Mouse (Mus musculus): ENCODE data around the gene Chl1. TPM values are rescaled to one million over a fixed set of nuclear protein-coding genes. Genes with fewer than 3 reads are reported as not detected.

Chl1 gene
- 3.1 and 3.6 TPM in 2 replicates for polyA plus RNA-seq (2012; rRNA removed)

DNA sequence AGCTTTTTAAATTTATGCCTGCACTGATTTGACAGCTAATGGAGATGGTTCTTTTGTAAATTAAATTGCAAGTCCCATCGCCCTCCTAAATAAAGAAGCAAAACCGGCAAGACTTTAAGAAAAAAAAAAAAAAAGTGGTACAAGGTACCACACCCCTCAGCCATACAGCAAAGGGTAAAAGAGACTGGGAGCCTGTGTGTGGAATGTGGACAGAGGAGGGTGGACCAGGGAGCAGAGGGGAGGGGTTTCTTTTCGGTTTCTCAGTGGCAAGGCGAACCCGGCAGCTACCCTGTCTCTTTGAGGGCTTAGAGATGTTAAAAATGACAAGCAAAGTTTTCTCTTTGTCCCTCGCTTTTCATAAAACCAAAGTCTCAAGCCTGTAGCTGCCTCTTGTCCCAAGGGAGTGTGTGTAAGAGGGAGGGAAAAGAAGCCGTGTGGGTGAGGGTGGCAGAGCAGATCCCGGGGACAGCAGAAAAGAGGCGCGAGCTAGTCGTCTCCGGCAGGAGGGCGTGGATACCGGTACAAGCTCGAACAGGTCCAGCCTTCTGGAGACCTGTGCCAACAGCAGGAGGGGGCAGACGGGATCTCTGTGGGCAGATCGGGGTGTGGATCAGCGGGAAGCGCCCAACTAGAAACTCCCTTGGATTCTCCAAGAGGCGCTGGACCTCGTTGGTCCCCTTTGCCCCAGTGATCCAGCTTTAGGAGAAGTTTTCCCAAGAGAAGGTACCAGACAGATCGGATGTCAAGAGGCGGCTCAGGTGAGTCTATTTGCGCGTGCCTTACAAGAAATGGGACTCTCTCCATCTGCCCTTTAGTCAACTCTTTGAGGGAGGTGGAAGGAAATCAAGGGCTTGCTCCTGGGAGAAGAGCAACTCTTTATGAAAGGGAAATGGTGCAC lies at the start of gene Chl1:
Gene Chl1 (plus strand): TSS at position 195 of the 898 bp plus-strand sequence.
- DNase-seq (ENCODE audit: low spot score): peak; percentile 27

GRCm38 (mm10) chr6:103465479-103466080 lies 44.8 kb upstream of the Chl1 start:
- DNase-seq (ENCODE audit: low spot score): no peak

DNA sequence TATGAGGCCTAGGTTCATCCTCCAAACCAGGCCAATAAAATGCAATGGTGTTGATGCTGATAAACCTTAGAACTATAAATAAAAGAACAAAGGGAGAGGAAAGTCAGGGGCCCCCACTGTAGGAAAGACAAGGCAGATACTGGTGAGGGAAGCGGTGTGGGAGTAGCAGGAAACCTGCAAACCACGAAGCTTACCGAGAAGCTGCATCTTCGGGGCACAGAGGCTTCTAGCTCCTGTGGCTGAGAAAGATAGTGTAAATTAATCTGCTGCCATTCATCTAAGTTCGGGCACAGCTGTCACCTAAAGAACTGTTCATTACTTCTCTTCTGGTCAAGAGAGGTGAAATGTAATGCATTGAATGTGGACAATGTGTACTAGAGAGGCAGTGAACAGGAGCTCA lies 37.1 kb upstream of the Chl1 start:
- no peak for DNase-seq (ENCODE audit: low spot score)

DNA sequence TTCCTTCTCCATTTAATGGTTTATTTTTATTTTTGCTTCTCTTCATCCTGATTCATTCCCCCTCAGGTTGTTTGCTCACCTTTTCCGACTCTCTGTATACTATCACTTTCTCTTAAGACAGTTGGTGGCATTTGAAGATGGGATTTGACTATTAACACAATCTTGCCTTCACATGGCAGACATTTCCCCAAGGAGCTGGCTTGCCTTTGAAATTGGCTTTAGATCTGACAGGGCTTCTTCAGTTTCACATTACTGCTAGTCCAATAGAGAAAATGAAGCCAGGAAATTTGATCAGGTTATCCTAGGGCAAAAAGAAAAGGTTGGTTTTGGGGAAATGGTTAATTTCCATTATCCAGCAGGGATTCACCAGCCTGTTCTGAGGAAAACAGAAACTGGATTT lies 23.2 kb upstream of the Chl1 start:
- DNase-seq (ENCODE audit: low spot score): no peak

DNA sequence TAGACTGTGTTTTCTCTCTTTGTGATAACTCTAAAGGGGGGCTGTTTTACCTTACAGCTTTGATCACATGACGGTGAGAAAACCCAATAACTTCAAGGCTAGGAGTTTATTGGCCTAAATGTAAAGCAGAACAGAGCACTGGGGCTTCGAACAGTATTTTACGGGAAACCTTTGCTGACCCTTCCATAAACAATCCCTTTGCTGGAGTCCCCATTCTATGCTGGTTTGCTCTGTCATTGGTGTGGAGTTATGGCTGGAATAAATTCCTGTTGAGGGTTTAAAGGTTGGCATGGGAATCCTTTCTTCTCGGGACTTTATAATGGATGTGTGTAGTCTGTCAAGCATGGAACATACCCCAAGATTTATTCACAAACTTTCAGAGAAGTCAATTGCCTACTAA lies 12.0 kb upstream of the Chl1 start:
- no peak for DNase-seq (ENCODE audit: low spot score)

DNA sequence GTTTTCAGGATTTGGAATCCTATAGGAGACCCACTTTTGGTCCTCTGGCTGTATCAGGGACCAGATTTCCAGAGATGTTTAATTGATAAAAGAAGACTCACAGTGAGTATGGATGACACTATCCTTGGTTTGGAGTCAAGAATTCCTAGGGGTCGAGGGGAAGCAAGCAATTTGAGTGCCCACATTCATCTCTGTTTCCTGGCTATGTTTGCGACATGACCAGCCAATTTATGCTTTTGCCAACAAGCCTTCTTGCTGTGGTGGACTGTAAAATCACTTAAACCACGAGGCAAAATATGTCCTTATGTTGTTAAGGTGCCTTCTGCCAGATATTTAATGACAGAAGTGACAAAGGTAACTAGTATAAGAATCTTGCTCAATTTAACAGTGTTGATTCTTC lies 6.3 kb upstream of the Chl1 start:
- no peak for DNase-seq (ENCODE audit: low spot score)

GRCm38 (mm10) chr6:103507751-103508575 lies 2.4 kb upstream of the Chl1 start:
- no peak for DNase-seq (ENCODE audit: low spot score)

DNA sequence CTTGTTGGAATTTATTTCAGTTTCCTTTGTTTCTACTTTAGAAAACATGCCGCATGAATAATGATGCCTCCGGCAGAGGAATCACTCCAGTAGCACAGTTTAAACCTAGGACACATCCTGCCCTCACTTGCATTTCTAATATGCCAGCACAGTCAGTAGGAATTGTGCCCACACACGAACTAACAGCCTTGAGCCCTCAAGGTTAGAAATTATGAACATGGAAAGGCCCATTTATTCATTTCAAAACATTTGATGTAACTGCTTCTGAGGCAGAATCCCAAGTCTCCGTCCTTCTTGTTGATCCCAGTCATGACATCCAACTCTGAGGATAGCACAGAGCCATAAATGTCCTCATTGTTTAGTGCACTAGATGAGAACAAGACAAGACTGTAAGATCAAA lies 790 bp upstream of the Chl1 start:
- DNase-seq (ENCODE audit: low spot score): no peak

GRCm38 (mm10) chr6:103511290-103511971 lies 1.0 kb downstream of the Chl1 start:
- DNase-seq (ENCODE audit: low spot score): no peak

GRCm38 (mm10) chr6:103511972-103512565 lies 1.7 kb downstream of the Chl1 start:
- no peak for DNase-seq (ENCODE audit: low spot score)

GRCm38 (mm10) chr6:103512911-103513321 lies 2.5 kb downstream of the Chl1 start:
- DNase-seq (ENCODE audit: low spot score): no peak

- no peak for DNase-seq (ENCODE audit: low spot score)
These were observed 3.3 kb downstream of the Chl1 start for GRCm38 (mm10) chr6:103513621-103514241.

DNA sequence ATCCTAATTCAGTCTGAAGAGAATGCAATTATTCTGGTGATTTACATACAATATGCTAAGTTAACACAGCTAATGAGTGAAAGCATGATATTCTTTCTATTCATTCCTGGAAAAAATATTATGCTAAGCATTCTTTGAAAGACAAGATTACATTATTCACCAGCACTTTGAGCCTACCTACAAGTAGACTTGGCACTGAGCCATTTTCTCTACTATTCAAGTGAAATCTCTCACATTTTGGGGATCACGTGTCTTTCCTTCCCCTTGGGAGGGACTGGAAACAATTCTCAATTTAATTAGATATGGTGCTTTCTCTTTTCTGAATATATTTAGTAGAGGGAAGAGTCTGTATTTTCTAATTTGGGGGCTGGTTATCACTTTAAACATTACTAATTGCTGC lies 4.0 kb downstream of the Chl1 start:
- DNase-seq (ENCODE audit: low spot score): no peak

- no peak for DNase-seq (ENCODE audit: low spot score)
These were observed 4.4 kb downstream of the Chl1 start for GRCm38 (mm10) chr6:103514756-103515155.

- no peak for DNase-seq (ENCODE audit: low spot score)
These were observed 9.2 kb downstream of the Chl1 start for GRCm38 (mm10) chr6:103519596-103519995.

DNA sequence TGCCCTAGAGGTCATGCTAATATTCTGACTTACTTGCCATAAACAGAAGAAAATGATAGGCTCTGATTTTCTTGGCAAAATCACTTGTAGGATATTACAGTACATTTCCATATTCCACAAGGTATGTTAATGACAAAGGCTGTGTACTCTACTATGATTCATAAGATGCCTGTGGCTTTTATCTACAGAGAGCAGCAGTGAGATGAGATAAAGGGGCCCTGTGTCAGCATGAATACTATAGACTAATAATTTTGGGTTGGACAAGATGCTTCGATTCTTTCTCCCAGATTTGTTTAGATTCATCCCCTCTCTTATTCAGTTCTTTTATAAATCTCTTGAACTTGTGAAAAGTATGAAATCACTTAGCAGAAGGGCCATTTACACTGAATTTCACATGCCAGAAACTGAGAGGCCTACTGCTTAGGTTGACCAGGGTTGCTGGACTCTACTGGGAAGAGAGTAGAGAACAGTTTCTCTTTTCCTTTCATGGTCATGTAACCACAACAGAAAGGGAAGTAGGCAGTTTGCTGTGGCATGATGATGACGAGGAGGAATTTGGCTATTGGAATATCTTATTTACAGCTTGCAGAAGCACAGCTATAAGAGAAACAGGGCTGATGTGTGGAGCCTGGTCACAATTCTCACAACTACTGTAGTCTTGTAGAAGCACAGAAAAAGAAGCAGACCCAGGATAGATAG lies 15.1 kb downstream of the Chl1 start:
- no peak for DNase-seq (ENCODE audit: low spot score)

- no peak for DNase-seq (ENCODE audit: low spot score)
These were observed 16.8 kb downstream of the Chl1 start for GRCm38 (mm10) chr6:103526945-103527777.

- DNase-seq (ENCODE audit: low spot score): no peak
These were observed 22.7 kb downstream of the Chl1 start for GRCm38 (mm10) chr6:103533048-103533447.

- DNase-seq (ENCODE audit: low spot score): no peak
These were observed 23.6 kb downstream of the Chl1 start for GRCm38 (mm10) chr6:103534027-103534426.
